Mouse (Mus musculus) T-cell, adult 2 months (primary cell): Measurements from ENCODE around the gene Gm9903.

Experiments
- DNase-seq: peaks from one replicate; pipeline ENCODE4 v3.0.0; 2022; ENCODE audit warnings: low spot score

The Gm9903 gene

DNA sequence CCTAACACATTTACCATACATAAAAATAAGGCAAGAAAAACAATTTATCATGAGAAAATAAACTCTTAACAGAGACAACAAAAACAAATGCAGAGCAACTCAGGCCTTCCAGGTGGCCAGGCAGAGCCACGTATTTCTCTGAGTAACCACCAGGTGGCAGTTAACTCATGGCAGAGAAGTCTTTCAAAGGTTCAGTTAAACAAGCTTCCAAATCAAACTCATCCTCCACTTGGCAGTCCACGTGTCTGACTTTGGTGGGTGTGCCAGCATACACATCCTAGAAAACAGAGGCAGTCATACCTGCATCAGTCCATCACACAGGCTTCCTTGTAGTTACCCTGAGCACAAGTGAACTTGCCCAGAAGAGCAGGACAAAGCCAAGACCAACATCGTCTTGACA lies 10.9 kb downstream of the Gm9903 start:
- DNase-seq: peak; percentile 56

DNA sequence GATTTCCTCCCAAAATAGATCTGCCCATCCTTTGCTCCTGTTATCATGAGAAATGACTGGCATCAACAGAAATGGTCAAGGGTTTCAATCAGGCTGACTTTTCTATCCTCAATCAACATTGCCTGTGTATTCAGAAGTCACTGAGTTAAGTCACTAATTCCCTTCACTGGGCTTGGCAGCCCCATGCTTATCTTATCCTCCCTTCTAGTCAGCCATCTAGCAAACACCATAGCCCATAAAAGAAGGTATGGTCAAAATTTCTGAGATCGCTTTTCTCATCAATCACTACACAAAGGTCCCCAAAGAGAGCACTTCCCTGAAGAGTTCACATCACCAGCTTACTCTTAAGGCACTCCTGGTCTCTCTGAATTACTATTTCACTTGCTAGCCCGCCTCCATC lies 21.3 kb downstream of the Gm9903 start:
- DNase-seq: no peak

DNA sequence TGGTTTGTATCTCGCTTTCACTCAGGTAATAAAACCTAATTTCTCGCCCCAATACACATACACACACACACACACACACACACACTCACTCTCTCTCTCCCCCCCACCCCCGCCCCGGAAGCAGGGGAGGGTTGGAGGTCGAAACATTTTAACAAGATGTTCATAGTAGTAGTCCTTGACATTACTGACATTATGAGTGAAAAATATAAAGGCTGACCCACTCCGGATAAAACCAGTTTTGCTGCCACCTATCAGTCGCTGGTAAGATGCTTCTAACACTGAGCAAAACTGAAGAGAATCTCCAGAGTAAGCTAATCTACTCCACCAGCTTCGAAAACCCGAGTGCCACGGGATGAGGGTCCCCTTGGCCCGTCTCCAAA lies 21.8 kb downstream of the Gm9903 start:
- DNase-seq: no peak

DNA sequence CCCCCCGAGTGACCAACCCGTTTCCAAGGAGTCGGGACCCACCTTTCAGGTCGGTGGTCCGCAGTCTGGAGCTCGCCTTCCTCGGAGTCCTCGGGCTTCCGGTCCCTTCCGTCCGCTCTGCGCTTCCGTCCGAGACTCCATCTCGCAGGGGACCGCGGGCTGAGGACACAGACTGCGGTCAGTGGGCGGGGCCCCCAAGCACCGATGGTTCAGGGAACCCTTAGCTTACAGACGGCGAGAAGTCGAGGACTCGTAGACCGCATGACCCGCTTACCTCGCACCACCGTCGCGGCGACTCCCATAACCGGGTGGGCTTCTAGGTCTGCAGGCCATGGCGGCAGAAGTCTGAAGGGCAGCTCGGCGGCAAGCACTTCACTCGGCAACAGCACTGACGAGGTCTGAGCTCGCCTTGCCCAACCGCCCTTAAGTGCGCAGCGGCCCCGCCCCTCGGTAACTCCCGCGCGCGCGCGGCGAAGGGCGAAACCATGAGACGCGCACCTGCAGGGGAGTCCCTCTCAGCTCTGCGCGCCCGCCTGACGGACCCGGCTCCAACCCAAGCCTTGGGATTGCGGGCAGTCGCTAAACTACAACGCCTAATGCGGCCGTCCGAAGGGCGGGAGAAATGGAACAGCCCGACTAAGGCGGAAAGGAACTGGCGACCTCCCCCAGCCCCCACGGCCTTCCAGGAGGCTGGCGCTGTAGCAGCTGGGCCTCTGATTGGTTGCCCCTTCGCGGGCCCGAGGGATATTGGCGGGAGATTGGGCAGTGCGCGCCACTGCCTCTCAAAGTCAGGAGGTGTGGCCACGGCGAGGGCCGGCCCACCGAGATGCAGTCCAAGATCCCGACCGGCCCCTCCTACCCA lies 22.4 kb downstream of the Gm9903 start, which contains the start of gene Slbp:
Slbp (minus strand) TSS at position 654 of the 862 bp plus-strand sequence.
- peak; percentile 88 for DNase-seq

DNA sequence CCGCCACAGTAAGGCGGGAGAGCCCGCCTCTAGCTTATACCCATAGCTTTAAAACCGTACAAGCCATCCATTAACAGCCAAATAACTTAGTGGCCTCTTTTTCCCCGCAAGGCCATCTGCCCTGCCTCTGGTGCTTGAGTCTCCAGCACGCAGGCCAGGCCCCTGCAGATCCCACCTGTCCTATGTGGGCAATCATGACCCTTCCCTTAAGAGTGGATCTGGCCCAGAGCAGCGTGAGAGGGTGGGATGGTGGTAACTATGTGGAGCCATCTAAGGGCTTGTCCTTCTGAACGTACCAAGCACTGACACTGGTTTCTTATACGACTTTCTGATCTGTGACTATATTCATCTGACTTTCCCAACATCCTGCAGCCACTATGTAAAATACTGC lies 23.1 kb downstream of the Gm9903 start:
- DNase-seq: no peak

DNA sequence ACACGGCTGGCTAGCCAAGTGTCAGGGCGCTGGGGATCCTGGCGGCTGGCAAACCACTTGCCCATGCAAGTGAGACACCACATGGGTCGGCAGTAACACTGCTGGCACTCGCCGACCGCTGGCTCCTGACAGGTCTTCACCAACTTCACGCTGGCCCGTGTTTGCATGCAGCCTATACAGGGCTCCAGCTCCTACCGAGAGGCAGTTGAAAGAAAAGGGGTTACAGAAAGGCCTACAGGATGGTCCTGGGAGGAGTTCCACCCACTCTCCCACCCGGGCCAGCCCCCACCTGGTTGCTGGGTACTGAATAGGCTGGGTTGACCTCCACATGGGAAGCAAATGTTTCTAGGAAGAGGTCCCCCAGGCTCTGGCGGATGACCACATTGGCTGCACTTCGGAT lies 24.7 kb downstream of the Gm9903 start:
- no peak for DNase-seq

DNA sequence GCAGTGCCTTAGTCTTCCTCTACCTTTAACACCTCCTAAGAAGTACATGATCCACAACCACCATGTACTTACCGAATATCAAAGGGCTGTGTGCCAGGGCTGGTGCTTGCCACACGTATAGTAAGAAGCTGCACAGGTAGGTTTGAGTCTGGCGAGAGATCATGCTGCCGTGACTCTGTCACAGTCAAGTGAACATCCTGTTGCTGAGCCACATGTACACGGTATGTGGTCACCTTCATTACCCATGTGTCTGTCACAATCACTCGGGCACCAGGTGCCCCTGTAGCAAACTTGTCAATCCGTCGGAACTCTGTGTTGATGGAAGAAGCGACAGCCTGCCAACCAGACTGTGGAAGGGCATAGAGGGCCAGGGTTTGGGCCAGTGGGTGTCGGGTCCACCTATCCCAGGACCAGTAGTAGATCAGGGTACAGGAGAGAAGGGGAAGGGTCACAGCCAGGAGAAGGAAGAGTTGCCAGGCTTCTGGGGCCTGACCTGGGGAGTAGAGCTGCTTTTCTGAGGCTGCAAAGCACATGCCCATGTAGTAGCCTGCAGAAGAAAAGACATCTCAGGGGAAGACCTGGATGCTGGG lies 25.6 kb downstream of the Gm9903 start:
- DNase-seq: no peak

DNA sequence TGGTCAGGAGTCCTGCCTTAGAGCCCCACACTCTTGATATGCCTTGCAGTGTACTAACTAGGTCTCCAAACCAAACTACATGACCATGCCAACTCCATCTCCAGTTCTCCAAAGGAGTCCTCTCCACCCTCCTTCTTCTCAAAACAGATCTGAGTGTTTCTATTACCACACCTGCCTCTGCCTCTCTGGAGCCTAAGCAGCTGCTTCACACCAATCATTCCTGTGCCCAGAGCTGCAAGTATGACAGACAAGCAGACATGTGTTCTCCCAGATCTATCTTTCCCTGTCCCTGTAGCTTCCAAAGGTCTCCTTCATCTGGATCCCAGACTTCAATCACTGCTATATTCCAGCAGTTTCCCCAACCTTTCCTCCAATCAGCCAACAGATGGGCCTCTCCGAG lies 27.0 kb downstream of the Gm9903 start:
- no peak for DNase-seq

DNA sequence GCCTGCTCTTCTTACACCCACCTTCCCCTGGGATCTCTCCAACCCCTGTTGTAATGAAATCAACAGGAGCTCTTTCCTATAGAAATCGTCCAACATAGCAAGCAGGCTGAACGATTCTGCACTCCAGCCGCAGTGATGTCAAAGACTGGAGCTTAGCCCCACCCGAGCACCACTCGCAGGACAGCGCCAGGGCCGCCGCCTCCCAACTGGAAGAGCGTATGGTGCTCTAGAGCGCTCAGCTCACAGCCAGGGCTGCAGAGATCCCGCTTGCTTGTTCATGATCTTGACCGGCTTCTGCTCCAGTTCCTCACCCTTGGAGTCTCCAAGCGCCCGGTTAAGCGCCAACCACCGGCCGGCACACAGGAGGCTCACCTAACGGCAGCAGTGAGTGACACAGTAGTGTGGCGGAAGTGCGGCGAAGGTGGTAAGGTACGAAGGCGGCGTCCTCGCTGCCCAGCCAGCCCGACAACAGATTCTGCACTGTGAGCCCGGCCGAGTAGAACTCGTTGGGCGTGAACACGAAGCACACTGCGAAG lies 27.6 kb downstream of the Gm9903 start:
- no peak for DNase-seq

DNA sequence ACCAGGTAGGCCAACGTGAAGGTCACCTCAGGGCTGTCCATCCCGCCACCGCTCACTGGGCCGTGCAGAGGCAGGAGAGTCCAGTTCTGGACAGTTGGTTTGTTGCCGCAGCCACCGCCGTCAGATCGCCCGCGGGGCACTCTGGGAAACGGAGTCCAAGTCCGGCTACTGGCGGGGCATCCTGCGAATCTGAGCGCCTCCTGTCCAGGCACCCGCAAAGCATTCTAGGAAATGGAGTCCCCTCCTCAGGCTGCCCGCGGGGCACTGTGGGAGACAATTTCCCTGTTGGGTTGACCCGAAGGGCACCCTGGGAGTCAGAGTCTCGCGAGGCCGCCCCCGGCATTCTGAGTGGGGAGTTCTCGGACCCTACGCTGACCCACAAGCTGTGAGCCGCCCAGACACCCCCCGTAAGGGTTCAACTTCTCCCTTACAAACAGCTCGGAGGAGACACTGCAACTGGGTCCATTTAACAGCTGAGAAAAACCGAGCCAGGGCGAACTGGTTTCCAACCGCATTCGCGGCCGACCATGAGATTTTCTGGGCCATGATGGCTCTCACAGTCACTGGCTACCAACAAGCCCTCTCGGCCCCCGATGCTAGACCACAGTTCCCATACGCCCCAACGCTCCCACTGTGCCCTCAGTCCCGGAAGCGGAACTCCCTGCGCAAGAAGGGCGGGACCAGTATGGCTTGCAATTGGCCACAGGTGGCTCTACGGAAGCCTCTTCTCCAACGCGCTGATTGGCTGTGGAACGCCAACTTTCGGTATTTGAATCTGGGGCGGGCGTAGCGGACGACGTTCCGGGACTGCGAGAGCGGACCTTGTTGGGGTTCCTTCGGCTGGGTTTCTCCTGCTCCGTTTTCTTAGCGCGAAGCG lies 28.3 kb downstream of the Gm9903 start, which contains the start of the genes Tacc3 and Tmem129:
Tacc3 (plus strand) TSS at position 342 of the 877 bp plus-strand sequence.
Tmem129 (minus strand) TSS at position 630 of the 877 bp plus-strand sequence.
- peak; percentile 98 for DNase-seq

DNA sequence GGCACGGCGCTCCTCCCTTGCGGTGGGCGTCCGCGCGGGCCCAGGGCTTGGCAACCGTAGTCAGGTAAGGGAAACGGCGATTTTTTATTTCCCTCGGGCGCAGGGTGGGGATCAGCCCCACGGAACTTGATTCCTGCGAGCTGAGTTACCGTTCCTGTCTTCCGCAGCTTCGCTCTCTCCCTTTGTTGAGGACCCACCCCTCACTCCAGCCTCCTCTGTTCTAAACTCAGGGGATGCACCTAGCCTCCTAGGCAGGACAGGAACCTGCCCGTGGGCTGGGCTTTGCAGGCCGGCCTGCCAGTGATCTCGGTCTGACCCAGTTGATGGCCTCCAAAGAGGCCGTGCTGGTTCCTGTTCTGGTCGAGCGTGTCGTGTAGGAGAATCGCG lies 28.9 kb downstream of the Gm9903 start:
- DNase-seq: no peak

DNA sequence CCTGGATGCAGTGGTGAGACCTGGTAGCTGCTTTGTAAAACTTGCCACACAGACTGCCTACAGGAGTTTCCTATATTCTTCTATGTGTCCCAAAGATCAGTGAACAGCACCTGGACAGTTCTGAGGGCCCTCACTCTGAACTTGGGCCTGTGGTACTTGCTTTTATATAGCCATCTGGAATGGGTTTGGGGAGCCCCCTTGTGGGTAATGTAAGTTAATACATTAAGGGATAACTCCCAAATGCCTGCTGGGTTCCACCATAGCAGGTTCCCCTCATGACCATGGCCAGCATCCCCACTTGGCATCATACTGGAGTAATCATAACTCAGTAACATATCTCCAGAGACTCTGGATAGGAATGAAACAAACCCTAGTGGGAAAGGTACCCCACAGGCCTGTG lies 38.5 kb downstream of the Gm9903 start:
- peak; percentile 57 for DNase-seq

DNA sequence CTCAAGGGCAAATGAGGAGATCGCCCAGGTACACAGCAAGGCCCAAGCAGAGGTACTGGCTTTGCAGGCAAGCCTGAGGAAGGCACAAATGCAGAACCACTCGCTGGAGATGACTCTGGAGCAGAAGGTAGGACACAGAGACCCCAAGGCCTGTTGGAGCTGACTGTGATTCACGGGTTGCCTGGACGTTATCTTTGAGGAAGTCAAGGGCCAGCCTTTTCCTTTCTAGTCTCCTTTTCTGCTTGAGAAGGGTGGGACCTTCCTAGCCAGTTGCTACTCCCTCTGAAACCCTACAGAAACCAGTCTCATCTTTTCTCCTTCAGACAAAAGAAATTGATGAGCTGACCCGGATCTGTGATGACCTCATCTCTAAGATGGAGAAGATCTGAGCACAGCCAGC lies 41.9 kb downstream of the Gm9903 start:
- DNase-seq: no peak

DNA sequence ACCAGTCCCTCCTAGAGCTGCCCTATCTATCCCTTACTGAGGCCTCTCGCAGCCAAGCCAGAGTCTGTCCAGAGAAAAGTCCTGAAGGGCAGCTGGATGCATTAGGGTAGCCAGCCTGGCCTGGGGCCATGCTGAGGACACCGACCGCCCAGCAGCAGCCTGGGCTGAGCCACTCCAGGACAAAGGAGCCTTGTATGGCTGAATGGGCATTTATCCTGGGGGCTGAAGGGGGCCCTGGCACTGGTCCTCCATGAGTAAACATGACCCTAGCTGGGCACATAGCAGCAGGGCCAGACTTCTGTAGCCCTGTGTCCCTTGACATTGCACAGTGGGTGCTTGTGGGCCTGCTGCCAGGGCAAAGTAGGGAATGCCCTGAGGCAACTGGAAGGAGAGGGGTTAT lies 44.7 kb downstream of the Gm9903 start:
- DNase-seq: no peak

DNA sequence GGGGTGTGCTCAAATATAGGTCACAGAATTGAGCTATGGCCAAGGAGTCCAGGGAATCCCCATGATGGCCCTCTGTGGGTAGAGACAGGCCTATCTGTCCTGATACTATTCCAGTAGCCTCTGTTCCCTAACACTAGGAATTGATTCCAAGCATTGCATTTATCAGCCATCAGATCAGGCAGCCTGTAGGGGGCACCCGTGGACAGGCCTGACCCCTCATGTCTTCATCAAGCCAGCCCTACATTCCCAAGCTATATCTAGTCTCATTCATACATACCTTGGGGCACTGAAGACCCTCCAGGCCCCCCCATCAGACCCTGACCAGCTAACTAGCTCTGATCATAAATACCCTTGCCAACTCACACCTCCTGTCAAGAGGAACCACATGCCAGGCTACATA lies 46.2 kb downstream of the Gm9903 start:
- DNase-seq: no peak

DNA sequence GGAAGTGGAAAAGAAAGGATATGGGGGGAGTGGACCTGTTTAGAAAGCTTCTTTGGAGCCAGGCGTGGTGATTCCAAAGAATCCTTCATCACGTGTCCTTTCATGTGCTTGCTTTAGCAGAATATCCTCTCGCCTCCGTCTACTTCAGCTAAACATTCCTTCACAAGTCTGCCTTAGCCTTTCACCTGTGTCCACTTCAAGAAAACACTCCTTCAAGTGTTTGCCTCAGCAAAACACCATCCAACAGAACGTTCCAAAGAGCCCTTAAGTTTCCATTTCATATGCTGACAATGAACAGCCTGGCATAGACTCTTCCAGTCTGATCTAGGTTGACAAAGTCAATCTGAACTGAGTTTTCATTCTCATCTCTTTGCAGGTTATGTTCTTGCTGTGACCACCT lies 48.5 kb downstream of the Gm9903 start:
- no peak for DNase-seq

DNA sequence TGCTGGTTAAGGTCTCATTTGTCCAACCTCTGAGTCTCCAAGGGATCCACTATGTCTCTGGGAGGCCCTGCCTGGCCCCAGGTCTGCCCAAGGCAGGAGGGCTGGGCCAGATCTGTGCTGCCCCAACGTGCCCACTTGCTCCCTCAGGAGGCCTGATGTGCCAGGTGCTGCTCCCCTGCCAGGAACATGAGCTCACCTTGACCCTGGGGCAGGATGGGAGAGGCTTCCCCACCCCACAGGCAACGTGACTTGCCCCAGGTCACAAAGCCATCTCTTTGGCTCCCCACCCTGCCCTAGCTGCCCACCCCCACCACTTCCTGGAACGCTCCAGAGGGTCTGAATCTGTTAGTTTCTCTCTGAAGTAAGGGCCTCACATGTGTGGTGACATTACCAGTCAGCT lies 51.3 kb downstream of the Gm9903 start:
- no peak for DNase-seq
